Mouse (Mus musculus) forebrain, embryonic 12.5 days (tissue): ENCODE data around the gene Prkce. TPM values are rescaled to one million over a fixed set of nuclear protein-coding genes. Genes with fewer than 3 reads are reported as not detected.

ENCODE experiments used
- ATAC-seq: fragments of 200-750 bp; cut with Nextera tagmentation; 2 replicates; pipeline ENCODE4 v1.8.0; 2017; ENCODE audit warnings: moderate TSS enrichment; ENCODE audit not compliant: low FRiP score
- H3K27ac ChIP-seq: fragments of 300-500 bp; sonication (generic); 2 replicates; pipeline ENCODE4 v1.5.1; 2016; ENCODE audit warnings: mild to moderate bottlenecking
- H3K27me3 ChIP-seq: fragments of 300-500 bp; sonication (generic); 2 replicates; pipeline ENCODE4 v1.6.1; 2016; ENCODE audit warnings: mild to moderate bottlenecking
- H3K36me3 ChIP-seq: fragments of 300-500 bp; sonication (generic); replicated peaks from 2 replicates; pipeline ENCODE4 v1.6.1; 2016; ENCODE audit warnings: mild to moderate bottlenecking
- H3K4me1 ChIP-seq: fragments of 300-500 bp; sonication (generic); 2 replicates; pipeline ENCODE4 v1.6.1; 2016
- H3K4me2 ChIP-seq: fragments of 300-500 bp; sonication (generic); 2 replicates; pipeline ENCODE4 v1.6.1; 2016; ENCODE audit warnings: mild to moderate bottlenecking, moderate library complexity
- H3K4me3 ChIP-seq: fragments of 300-500 bp; sonication (generic); replicated peaks from 2 replicates; pipeline ENCODE4 v1.5.1; 2016; ENCODE audit warnings: mild to moderate bottlenecking
- H3K9ac ChIP-seq: fragments of 300-500 bp; sonication (generic); 2 replicates; pipeline ENCODE4 v1.6.1; 2016; ENCODE audit warnings: mild to moderate bottlenecking
- H3K9me3 ChIP-seq: fragments of 300-500 bp; sonication (generic); 2 replicates; pipeline ENCODE4 v1.6.1; 2016
- WGBS: fragments of 180-500 bp; shearing (Covaris S2); methylation state at CpG from one replicate; pipeline ENCODE4 v1.1.7; 2016; 5-methylcytosine and 5-hydroxymethylcytosine counted together
- polyA plus RNA-seq: library from polyadenylated mRNA; unstranded; fragments of >200 nt; fragmentation: Nextera tagmentation; extraction: Ambion mirVana; gene quantifications from 2 replicates; pipeline ENCODE4 v1.2.1, GENCODE M21; 2016

The Prkce gene
- polyA plus RNA-seq, 1 experiment from 2014 or later: 6.0 TPM

- Histone ChIP-seq H3K36me3 (no peaks in the 10 kb centered on the region), H3K27ac (no peak overlapping the region), H3K4me2 (no peak overlapping the region), H3K27me3 (no peaks in the 10 kb centered on the region), H3K4me3 (no peak overlapping the region), H3K4me1 (no peaks in the 10 kb centered on the region), H3K9ac (no peak overlapping the region), H3K9me3 (no peaks in the 10 kb centered on the region)
- no peak for ATAC-seq
- WGBS: 80% methylated on average over 1 of the region's 1 CpGs
Measured at GRCm38 (mm10) chr17:86706467-86706866, 538.9 kb downstream of the Prkce start.

Other genes with a start within 250 kb of the Prkce start
- 24.8 and 25.8 TPM in 2 replicates for gene Srbd1, start 22.6 kb upstream of the Prkce start, polyA plus RNA-seq